Mouse (Mus musculus) layer of hippocampus, adult 11-12 months (tissue): ENCODE measurements around the gene Sla2.
"Not testable (repeated sequence)": the region's sequence is repeated elsewhere in the genome, so short reads cannot be mapped to it uniquely, and the experiment has no call there.

Experiments
- DNase-seq: peaks from one replicate; pipeline ENCODE4 v3.0.0; 2022; ENCODE audit warnings: low spot score

Sla2 gene

GRCm38 (mm10) chr2:156864481-156864880, 22.5 kb downstream of the Sla2 start:
- no peak for DNase-seq

GRCm38 (mm10) chr2:156863487-156864160, 23.4 kb downstream of the Sla2 start:
- no peak for DNase-seq

GRCm38 (mm10) chr2:156862772-156863486, 24.1 kb downstream of the Sla2 start, which contains the start of gene Rab5if:
Rab5if (plus strand) TSS chr2:156863128.
- DNase-seq = peak; percentile 97

GRCm38 (mm10) chr2:156862041-156862717, 24.8 kb downstream of the Sla2 start:
- no peak for DNase-seq

- no peak for DNase-seq
Measured at GRCm38 (mm10) chr2:156858671-156859070, 28.3 kb downstream of the Sla2 start.

GRCm38 (mm10) chr2:156857835-156858234, 29.2 kb downstream of the Sla2 start, which contains the start of gene 4930518I15Rik:
4930518I15Rik (minus strand) TSS chr2:156857946.
- DNase-seq = no peak

GRCm38 (mm10) chr2:156857385-156857791, 29.6 kb downstream of the Sla2 start:
- DNase-seq = no peak

- DNase-seq = no peak
Measured at GRCm38 (mm10) chr2:156856311-156856710, 30.7 kb downstream of the Sla2 start.

- DNase-seq = peak; percentile 56
Measured at GRCm38 (mm10) chr2:156853999-156854771, 32.8 kb downstream of the Sla2 start.

GRCm38 (mm10) chr2:156853584-156853983, 33.4 kb downstream of the Sla2 start:
- not testable (repeated sequence) for DNase-seq

- no peak for DNase-seq
Measured at GRCm38 (mm10) chr2:156850505-156850904, 36.5 kb downstream of the Sla2 start.

GRCm38 (mm10) chr2:156848526-156849182, 38.3 kb downstream of the Sla2 start:
- no peak for DNase-seq

GRCm38 (mm10) chr2:156847653-156848052, 39.3 kb downstream of the Sla2 start:
- no peak for DNase-seq

GRCm38 (mm10) chr2:156844715-156845114, 42.3 kb downstream of the Sla2 start:
- no peak for DNase-seq

GRCm38 (mm10) chr2:156843331-156843730, 43.7 kb downstream of the Sla2 start:
- DNase-seq = no peak

- DNase-seq = no peak
Measured at GRCm38 (mm10) chr2:156842711-156843110, 44.3 kb downstream of the Sla2 start.

- no peak for DNase-seq
Measured at GRCm38 (mm10) chr2:156841841-156842706, 44.9 kb downstream of the Sla2 start.

- peak; percentile 56 for DNase-seq
Measured at GRCm38 (mm10) chr2:156841028-156841840, 45.8 kb downstream of the Sla2 start.

GRCm38 (mm10) chr2:156840301-156841027, 46.5 kb downstream of the Sla2 start:
- peak; percentile 29 for DNase-seq
